Mouse (Mus musculus): Measurements from ENCODE around the gene Gm20721.
A peak's percentile ranks its signal among the peaks of the same experiment; 100 is the strongest.

Gene Gm20721

DNA sequence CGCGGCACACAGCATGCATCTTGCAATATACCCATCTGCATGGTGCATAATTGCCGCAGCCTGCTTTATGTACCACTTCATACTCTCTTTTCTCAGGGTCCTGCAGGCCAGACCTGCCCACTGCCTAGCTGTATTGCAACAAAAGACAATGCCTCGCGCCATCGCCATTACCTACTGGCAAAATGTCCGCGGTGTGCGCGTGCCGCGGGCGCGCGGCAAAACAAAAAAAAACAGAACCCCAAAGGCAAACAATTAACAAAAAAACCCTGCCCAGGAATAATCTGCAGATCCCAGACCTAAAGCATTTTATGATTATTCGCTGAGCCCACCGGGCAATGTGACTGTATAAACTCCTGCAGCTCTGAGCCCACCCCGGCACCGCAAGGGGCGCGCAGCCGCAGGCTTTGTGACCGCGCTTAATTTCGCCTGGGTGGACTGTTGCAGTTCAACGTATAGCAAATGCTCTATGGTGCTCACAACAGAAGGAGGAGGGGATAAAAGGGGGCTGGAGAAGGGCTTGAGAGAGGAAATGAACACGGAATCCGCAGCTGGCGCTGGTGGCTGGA, 50.5 kb downstream of the Gm20721 start:
- no peak for DNase-seq

DNA sequence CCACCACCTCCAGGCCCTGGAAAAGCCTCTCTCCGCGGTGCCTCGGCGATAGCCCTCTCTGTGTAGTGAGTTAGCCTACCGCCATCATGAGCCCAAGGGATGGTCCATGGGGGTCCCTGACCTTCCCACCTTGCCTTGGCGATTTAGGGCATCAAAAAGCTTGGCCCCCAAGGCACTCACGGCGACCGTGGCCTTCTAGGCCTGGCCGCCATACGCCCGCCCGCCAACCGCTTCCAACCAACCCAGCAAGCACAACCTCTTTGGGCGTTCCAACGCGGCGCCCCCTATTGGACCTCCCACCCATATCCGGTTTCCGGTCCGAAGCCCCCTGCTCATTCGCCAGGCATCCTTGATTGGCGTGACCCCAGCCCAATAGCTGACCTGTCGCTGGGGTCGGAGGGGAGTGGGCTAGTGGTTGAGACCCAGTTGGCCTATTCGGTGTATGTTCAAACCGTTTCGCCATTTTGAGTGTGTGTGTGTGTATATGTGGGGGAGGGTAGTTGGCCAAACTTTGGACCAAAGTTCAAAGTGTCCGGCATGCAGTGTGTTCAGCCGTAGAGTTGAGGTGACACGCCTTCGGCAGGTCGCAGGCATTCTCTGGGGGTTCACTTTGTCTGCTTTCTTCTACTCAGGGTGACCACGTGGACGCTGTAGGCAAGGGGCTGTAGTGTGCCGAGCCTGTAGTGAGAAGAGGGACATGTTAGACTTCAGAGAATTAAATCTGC, 51.2 kb downstream of the Gm20721 start:
- peak; percentile 83 for DNase-seq

DNA sequence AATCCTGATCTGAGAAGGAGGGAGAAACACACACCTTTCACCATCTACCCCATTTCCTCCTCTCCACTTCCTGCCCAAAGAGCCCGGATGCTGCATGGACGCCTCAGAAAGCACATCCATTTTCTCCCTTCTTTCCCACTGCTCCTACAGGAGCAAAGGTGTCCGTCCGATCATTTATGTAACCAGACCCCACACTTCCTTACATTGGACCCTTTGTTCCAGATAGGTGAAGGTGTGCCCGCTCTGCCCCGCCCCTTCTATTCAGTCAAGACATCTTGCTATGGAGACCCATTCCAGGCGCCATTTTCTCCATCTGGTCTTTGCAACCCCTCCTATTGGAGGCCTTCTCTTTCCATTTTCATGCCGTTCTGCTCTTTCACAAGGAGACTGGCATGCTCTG, 52.1 kb downstream of the Gm20721 start:
- no peak for DNase-seq

DNA sequence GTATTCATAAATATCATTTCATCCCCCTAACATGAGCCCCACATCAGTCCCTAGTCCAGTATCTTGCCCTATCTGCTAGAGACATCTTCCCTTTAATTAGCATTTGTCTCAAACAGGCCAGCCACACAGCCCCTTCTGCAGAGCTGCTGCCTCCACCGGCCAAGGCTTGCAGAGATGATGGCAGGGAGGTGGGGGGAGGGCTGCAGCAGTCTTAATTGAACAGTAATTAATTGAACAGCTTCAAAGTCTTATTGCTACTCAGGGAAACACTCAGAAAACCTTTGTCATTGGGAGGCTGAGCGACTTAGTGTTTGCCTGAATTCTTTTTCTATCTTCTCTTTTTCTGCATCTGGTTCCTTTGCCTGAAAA, 54.9 kb downstream of the Gm20721 start:
- no peak for DNase-seq

DNA sequence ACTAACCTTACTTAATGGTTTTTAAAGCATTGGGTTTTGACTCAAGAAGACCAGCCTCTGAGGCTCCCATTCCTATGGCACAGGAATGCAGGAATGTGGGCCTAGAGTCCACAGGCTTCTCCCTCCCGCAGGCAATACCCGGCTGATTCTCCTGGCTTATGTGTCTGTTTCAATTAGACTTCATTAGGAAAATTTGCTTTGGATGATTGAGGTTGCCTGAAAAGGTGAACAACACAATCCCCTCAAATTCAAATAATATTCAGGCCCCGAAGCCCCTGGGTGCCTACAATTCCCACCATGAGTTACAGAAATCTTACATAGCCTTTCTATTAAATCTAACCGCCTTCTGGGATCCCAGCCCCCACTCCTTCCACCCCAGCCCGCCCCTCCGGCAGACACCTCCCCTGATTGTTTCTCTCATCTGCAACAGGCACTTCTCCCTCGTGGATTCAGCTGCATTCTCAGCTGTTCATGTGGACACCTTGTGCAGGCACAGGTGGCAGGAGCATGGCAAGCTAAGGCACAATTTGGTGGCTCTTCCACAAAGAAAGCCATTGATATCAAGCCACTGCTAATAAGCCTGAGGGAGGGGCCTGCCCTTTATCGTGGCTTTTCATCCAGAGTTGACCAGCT, 55.4 kb downstream of the Gm20721 start:
- no peak for DNase-seq

DNA sequence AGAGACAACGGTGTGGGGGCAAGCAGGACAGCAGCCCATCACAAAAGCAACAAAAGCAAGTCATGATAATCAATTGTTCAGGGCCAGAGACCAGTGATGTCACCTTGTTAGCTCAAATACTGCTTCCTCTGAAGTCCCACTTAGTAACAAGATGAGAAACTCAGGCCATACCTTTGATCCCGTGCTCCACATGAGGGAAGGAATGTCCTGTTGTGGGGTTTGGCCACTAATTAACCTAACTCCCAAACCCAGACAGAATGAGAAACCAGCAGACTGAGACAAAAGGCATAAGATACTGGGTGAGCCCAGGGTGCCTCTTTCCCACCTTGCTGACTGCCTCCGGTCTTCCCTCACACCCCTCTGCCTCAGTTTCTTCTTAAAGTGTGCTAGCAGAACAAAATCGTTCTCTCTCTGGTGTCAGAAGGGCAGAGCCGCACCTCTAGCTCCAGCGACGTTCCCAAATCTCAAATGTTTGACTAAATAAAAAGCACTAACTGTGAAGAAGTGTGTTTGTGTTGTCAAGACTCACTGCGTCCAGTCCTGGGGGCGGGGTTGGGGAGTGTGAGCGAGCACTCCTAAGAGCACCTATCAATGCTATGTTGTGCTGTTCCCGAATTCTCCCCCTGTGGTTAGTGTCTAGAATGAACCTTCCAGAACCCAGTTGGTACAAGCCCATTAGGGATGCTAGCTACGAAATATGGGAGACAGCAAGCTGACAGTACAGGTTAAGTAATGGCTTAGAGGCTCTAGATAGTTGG, 57.7 kb downstream of the Gm20721 start:
- DNase-seq: no peak

DNA sequence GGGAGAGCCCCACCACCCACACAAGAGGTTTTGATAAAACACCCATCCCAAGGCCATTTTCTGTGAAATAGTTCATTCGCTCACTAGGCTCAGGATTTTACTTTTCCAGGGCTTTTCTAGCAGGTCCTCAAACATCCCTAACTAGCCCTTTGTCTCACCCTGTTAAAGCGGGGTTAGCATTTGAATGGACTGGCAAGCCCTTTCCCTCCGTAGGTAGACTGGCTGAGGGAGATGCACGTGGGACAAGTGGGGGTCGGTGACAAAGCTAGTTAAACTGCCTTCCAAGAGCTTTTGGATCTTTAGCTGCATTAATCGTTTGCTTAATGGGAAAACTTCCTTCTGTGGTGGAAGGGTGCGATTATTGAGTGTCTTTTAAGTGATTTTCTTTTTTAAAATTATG, 58.6 kb downstream of the Gm20721 start:
- DNase-seq: no peak

DNA sequence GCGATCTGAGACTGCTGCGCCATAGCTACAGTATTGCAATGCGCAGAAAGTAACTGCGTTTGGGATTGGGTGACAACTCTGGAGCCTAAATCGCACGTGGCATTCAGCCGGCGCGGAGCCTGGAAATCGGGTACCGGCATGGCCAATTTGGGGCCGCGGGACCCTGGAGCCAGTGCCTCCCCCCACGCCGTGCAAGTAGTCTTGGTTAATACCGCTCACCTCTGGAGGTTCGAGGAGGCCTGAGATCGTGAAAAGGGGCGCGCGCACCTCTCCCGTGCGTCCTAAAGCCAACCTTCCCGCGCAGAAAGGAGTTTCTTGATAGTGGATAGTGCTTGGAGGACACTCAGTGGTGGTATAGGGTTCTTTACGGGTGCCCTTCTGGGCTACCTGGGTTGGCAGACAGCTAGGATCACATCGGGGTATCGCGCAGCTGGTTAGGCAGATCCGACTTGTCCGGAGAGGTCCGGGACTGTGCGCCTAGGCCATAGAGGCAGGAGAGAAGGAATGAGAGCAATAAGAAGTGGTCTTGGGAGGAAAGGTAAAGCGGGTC, 60.5 kb downstream of the Gm20721 start:
- DNase-seq: no peak

DNA sequence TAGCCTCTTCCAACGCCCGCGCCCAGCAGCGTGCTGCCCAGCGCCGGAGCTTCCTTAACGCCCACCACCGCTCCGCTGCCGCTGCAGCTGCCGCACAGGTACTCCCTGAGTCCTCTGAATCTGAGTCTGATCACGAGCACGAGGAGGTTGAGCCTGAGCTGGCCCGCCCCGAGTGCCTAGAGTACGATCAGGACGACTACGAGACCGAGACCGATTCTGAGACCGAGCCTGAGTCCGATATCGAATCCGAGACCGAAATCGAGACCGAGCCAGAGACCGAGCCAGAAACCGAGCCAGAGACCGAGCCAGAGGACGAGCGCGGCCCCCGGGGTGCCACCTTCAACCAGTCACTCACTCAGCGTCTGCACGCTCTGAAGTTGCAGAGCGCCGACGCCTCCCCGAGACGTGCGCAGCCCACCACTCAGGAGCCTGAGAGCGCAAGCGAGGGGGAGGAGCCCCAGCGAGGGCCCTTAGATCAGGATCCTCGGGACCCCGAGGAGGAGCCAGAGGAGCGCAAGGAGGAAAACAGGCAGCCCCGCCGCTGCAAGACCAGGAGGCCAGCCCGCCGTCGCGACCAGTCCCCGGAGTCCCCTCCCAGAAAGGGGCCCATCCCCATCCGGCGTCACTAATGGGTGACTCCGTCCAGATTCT, 61.6 kb downstream of the Gm20721 start:
- DNase-seq: no peak

DNA sequence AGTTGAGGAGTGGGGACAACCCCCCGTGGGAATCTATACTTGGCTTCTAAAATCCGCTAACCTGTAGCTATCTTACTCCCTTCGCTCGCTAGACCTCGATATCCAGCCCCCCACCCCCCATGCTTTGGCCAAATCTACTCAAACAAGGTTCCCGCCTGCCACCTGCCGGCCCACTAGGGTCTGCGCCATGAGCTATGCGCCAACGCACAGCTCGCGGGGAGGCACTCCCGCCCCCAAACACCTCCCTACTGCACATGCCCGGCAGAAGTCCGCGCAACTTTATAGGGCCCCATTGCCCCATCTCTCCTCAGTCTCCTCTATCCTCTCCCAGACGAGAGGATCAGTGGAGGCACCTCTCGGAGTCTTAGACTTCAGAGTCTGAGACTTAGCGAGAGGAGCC, 62.5 kb downstream of the Gm20721 start, which contains the start of gene Gnas:
TSS of gene Gnas (plus strand) at position 310 of the 400 bp plus-strand sequence.
- peak; percentile 51 for DNase-seq

DNA sequence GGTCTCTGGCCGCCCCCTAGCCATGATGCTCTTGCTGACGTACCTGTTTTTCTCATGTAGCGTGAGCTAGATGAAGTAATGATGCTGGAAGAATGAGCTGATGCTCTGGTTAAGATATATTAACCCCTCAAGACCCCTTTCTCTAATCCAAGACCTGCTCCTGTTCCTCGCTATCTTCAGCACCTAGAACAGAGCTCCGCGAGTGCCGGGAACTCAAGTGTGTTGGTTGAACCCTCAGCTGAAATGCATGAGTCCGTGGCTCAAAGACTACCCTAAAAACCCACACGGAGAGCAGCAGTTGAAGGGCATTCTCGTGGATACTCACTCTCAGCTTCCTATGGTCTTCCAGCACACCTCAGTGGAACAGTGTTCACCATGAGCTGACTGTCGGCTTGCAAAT, 63.2 kb downstream of the Gm20721 start:
- no peak for DNase-seq

All from lung, postnatal 10 days (tissue).